ENCODE assay signal across 8 mouse cellular contexts in the genomic region with DNA sequence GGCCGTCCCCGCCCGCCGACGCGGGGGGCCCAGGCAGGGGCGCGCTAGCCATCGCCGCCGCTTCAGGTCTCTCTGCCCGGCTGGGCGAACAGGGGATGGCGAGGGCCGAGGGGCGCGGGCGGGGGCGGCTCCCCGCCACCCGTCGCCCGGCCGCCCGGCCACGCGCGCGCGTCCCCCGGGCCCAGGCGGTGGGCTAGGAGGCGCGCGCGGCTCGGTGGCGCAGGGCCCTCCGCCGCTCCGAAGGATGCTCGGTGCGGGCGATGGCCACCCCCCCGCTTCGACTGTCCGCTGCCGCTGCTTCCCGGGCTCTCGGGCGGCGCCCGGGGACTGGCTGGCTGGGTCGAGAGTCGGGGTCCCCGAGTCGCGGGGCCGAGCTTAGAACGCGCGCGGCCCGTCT. TPM values are rescaled to one million over a fixed set of nuclear protein-coding genes. Genes with fewer than 3 reads are reported as not detected.
DNase-seq lines count a peak whose midpoint lies in the region; ATAC-seq and TF ChIP-seq lines count a peak whose summit lies in the region.

A gene (minus strand): TSS at position 80 of the 397 bp plus-strand sequence.

- H3K4me1 ChIP-seq in forebrain, embryonic 10.5 days = peaks cover 85% of the 10 kb centered on the region
- H3K4me1 ChIP-seq in hindbrain, embryonic 15.5 days (replicated peaks) = peaks cover 57% of the 10 kb centered on the region

- peak within 1 kb of the TSS; percentile 80 for H3ac ChIP-seq in C2C12 (ENCODE audit: control insufficient read depth, insufficient read length, low read depth)

- peak within 1 kb of the TSS; percentile 99 for H3K27ac ChIP-seq in forebrain, embryonic 10.5 days
- peak within 1 kb of the TSS; percentile 98 for H3K27ac ChIP-seq in hindbrain, embryonic 15.5 days (replicated peaks)
- no peak within 1 kb of the TSS for H3K27ac ChIP-seq in macrophage

- H3K9ac ChIP-seq in hindbrain, embryonic 15.5 days = peak within 1 kb of the TSS; percentile 78

- under 1% methylated on average over 58 of the region's 64 CpGs for WGBS in forebrain, embryonic 10.5 days
- WGBS in hindbrain, embryonic 15.5 days = 1% methylated on average over 30 of the region's 64 CpGs
- 1% methylated on average over 53 of the region's 64 CpGs for WGBS in macrophage (ENCODE audit: missing documents)

- H3K36me3 ChIP-seq in C2C12 (ENCODE audit: control insufficient read depth, insufficient read depth) (no peaks in the 10 kb centered on the region), macrophage (ENCODE audit: inconsistent target) (no peaks in the 10 kb centered on the region; the same call in 1 of the 2 replicates)
- peaks cover 34% of the 10 kb centered on the region for H3K36me3 ChIP-seq in forebrain, embryonic 10.5 days (replicated peaks)
- H3K36me3 ChIP-seq in hindbrain, embryonic 15.5 days = no peaks in the 10 kb centered on the region

- peak within 1 kb of the TSS; percentile 93 for H3K4me2 ChIP-seq in hindbrain, embryonic 15.5 days

- H3K79me3 ChIP-seq in C2C12 (ENCODE audit: low read depth) = peaks cover 3% of the 10 kb centered on the region

- peak within 1 kb of the TSS; percentile 46 for H3K4me3 ChIP-seq in C2C12 (ENCODE audit: insufficient read depth, poor library complexity, severe bottlenecking)
- H3K4me3 ChIP-seq in forebrain, embryonic 10.5 days = peak within 1 kb of the TSS; percentile 89
- peak within 1 kb of the TSS; percentile 65 for H3K4me3 ChIP-seq in hindbrain, embryonic 15.5 days
- peak within 1 kb of the TSS; percentile 30 for H3K4me3 ChIP-seq in macrophage (ENCODE audit: inconsistent target)

- H3K79me2 ChIP-seq in C2C12 (ENCODE audit: control insufficient read depth, insufficient read depth) (peaks cover 10% of the 10 kb centered on the region), macrophage (ENCODE audit: inconsistent target) (peaks cover 34% of the 10 kb centered on the region; the same call in 1 of the 2 replicates)

- DNase-seq in cerebellum, adult 9-11 months = no peak
- no peak for DNase-seq in forebrain, embryonic 10.5 days (ENCODE audit: extremely low spot score, low spot score)
- no peak for DNase-seq in ovary, postnatal 10 days (ENCODE audit: low spot score)
- no peak for DNase-seq in ovary, postnatal 14 days (ENCODE audit: low spot score)

- peak; percentile 2; the same call in 1 of the 2 replicates for ATAC-seq in cerebellum, adult (ENCODE audit: insufficient number of reproducible peaks, low FRiP score, low TSS enrichment)
- no peak; the same call in 1 of the 2 replicates for ATAC-seq in hindbrain, embryonic 15.5 days (ENCODE audit: low FRiP score, low read depth)

- TF ChIP-seq CTCF in C2C12 (IDR thresholded peaks at IDR 0.05; ENCODE audit: control insufficient read depth, insufficient read depth, insufficient read length) = no peak

- H3K27me3 ChIP-seq in C2C12 (ENCODE audit: control insufficient read depth, insufficient read depth, insufficient read length) = no peaks in the 10 kb centered on the region
- peaks cover 61% of the 10 kb centered on the region for H3K27me3 ChIP-seq in forebrain, embryonic 10.5 days (ENCODE audit: poor library complexity, severe bottlenecking)
- H3K27me3 ChIP-seq in hindbrain, embryonic 15.5 days = no peaks in the 10 kb centered on the region

- H3K9me3 ChIP-seq in forebrain, embryonic 10.5 days = no peaks in the 10 kb centered on the region
- no peaks in the 10 kb centered on the region for H3K9me3 ChIP-seq in hindbrain, embryonic 15.5 days

TF ChIP-seq in C2C12, 6 proteins besides CTCF, POLR2A, EP300 and RAD21:
- TF ChIP-seq MYOD1 (IDR thresholded peaks at IDR 0.05; ENCODE audit: control insufficient read depth, insufficient read length, low read depth) = no peak
- no peak for TF ChIP-seq MAX (IDR thresholded peaks at IDR 0.05)
- TF ChIP-seq FOSL1 (IDR thresholded peaks at IDR 0.05; ENCODE audit: insufficient read depth, low read length, poor library complexity, severe bottlenecking) = no peak
- TF ChIP-seq CEBPB (IDR thresholded peaks at IDR 0.05; ENCODE audit: low read depth) = no peak
- TF ChIP-seq USF1 (IDR thresholded peaks at IDR 0.05; ENCODE audit: low read depth) = no peak
- no peak for TF ChIP-seq MYOG (IDR thresholded peaks at IDR 0.05; ENCODE audit: control insufficient read depth, extremely low read depth, insufficient read length)

RNA-seq across cellular contexts. Expression of the gene that starts here (rescaled TPM):
- polyA plus RNA-seq in C2C12 (2012; fragmentation: generic; extraction: Trizol) (2.3 TPM), macrophage (2018) (5.3 to 8.5 TPM (median 6.5 TPM) in 3 replicates)
- polyA plus RNA-seq in forebrain, embryonic 10.5 days (2016; fragmentation: Nextera tagmentation; extraction: Ambion mirVana) = 5.7 and 6.1 TPM in 2 replicates
- polyA plus RNA-seq in hindbrain, embryonic 15.5 days (2015; fragmentation: Nextera tagmentation; extraction: Ambion mirVana) = 6.0 and 6.3 TPM in 2 replicates
- 100 to 1,000 TPM in 2 of 26 experiments, 10 to 100 TPM in 14, 1 to 10 TPM in 10; 2.2 to 105 (median 16.9) TPM for total RNA-seq in macrophage (2018; cell fraction: chromatin; rRNA removed)
- total RNA-seq in macrophage (2018; cell fraction: cytosol; rRNA removed) = 10 to 100 TPM in 14 of 26 experiments, 1 to 10 TPM in 12; 1.9 to 83.3 (median 13.9) TPM
- 100 to 1,000 TPM in 4 of 26 experiments, 10 to 100 TPM in 14, 1 to 10 TPM in 8; 4.0 to 105 (median 21.7) TPM for total RNA-seq in macrophage (2018; cell fraction: nucleus; rRNA removed)

Comparison
In these comparisons a context has a peak if more than half of its experiments do, and no peak if none do; other contexts are left out.
1. H3K4me3 ChIP-seq: peak in every context shown above with its lines; median percentile 89 in forebrain, embryonic 10.5 days; 65 in hindbrain, embryonic 15.5 days; 46 in C2C12; 30 in macrophage.